Mouse (Mus musculus) c-Kit-negative CD71-positive TER-119-positive erythroid progenitor cells, embryonic 14.5 days (primary cell): Measurements from ENCODE around the gene Btbd35f2.
"Not testable (repeated sequence)": the region's sequence is repeated elsewhere in the genome, so short reads cannot be mapped to it uniquely, and the experiment has no call there.

Experiments
- DNase-seq: peaks from one replicate; pipeline ENCODE4 v3.0.0-alpha.2; 2013; ENCODE audit warnings: low read depth, low spot score

Gene Btbd35f2

DNA sequence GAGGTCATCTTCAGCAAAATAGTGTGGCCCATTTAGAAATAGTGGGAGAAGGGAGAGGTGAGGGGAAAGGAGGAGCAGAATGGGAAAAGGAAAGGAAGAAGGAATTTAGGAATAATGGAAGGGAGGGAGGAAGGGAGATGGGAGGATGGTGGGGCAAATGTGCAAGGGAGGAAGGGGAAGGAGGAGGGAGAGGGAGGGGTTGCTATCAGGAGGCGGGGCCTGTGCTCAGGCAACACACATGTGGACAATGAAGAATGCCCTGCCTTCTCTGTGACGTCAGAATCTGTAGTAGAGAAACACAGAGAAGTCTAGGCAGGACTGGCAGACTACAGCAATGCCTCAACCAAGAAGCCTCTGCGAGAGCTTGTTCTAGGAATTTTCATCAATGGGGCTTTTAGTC is at the start of gene Btbd35f2:
Gene Btbd35f2 (plus strand): TSS at position 301 of the 400 bp plus-strand sequence.
- not testable (repeated sequence) for DNase-seq
